Mouse (Mus musculus) limb, embryonic 12.5 days (tissue): ENCODE measurements around the gene Josd2. TPM values are rescaled to one million over a fixed set of nuclear protein-coding genes. Genes with fewer than 3 reads are reported as not detected.

Source experiments
- ATAC-seq: fragments of 200-750 bp; cut with Nextera tagmentation; 2 replicates; pipeline ENCODE4 v1.8.0; 2017; ENCODE audit warnings: low read depth, moderate TSS enrichment; ENCODE audit not compliant: insufficient number of reproducible peaks, insufficient read depth, low FRiP score, low TSS enrichment
- H3K27ac ChIP-seq: fragments of 300-500 bp; sonication (generic); 2 replicates; pipeline ENCODE4 v1.5.1; 2016; ENCODE audit warnings: mild to moderate bottlenecking, moderate library complexity
- H3K27me3 ChIP-seq: fragments of 300-500 bp; sonication (generic); 2 replicates; pipeline ENCODE4 v1.6.1; 2016; ENCODE audit warnings: mild to moderate bottlenecking, moderate library complexity
- H3K36me3 ChIP-seq: fragments of 300-500 bp; sonication (generic); 2 replicates; pipeline ENCODE4 v1.6.1; 2016; ENCODE audit warnings: mild to moderate bottlenecking, moderate library complexity
- H3K4me1 ChIP-seq: fragments of 300-500 bp; sonication (generic); replicated peaks from 2 replicates; pipeline ENCODE4 v1.6.1; 2016
- H3K4me2 ChIP-seq: fragments of 300-500 bp; sonication (generic); 2 replicates; pipeline ENCODE4 v1.6.1; 2016; ENCODE audit warnings: mild to moderate bottlenecking, moderate library complexity
- H3K4me3 ChIP-seq: fragments of 300-500 bp; sonication (generic); replicated peaks from 2 replicates; pipeline ENCODE4 v1.5.1; 2016; ENCODE audit warnings: mild to moderate bottlenecking
- H3K9ac ChIP-seq: fragments of 300-500 bp; sonication (generic); replicated peaks from 2 replicates; pipeline ENCODE4 v1.6.1; 2016; ENCODE audit warnings: mild to moderate bottlenecking, moderate library complexity
- H3K9me3 ChIP-seq: fragments of 300-500 bp; sonication (generic); 2 replicates; pipeline ENCODE4 v1.6.1; 2016; ENCODE audit warnings: mild to moderate bottlenecking, moderate library complexity
- WGBS: fragments of 180-500 bp; shearing (Covaris S2); methylation state at CpG from one replicate; pipeline ENCODE4 v1.1.7; 2016; 5-methylcytosine and 5-hydroxymethylcytosine counted together
- microRNA-seq: library from miRNA; unstranded; fragments of <30 nt; microRNA quantifications from one replicate; pipeline ENCODE4, GENCODE M21; 2017
- polyA plus RNA-seq: library from polyadenylated mRNA; unstranded; fragments of >200 nt; fragmentation: Nextera tagmentation; extraction: Ambion mirVana; gene quantifications from 2 replicates; pipeline ENCODE4 v1.2.1, GENCODE M21; 2016

Gene Josd2
- polyA plus RNA-seq, 1 experiment from 2014 or later, result 76.5 TPM

DNA sequence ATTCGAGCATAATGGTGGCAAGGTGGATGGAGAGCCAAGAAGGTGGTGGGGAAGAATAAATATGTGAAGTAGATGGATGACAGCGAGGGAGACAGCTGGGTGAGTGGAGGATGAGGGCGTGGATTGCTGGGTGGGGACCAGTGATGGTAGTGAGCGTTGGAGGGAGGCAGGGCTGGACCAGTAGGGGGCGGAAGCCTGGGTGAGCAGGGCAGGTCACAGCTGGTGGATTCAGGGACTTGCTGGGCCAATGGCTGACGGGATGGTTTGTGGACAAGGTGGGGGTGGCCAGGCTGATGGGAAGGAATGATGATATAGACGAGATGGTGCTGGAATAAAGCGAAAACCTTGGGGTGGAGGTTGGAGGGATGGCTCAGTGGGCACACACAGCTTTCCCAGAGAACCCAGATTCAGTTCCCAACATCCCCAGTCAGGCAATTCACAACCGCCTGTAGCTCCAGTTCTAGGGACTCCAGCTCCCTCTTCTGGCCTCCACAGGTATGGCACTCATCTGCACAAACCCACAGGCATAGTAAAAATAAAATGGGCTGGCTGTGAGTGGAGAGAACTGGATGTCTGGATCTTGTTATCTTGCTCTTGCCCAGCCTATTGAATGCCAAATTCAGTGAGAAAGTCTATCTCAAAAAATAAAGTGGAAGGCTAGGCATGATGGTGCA lies 51.6 kb downstream of the Josd2 start:
- H3K27me3 ChIP-seq, result peaks cover 68% of the 10 kb centered on the region
- no peak for ATAC-seq
- no peaks in the 10 kb centered on the region for H3K36me3 ChIP-seq
- 67% methylated on average over 9 of the region's 9 CpGs for WGBS
- no peak overlapping the region for H3K4me2 ChIP-seq
- H3K9ac ChIP-seq, result no peak overlapping the region
- H3K4me1 ChIP-seq, result 0 out of 2 replicates have a peak, but pooled peaks cover 4% of the 10 kb centered on the region
- no peak overlapping the region for H3K27ac ChIP-seq
- no peaks in the 10 kb centered on the region for H3K9me3 ChIP-seq
- H3K4me3 ChIP-seq, result no peak overlapping the region

DNA sequence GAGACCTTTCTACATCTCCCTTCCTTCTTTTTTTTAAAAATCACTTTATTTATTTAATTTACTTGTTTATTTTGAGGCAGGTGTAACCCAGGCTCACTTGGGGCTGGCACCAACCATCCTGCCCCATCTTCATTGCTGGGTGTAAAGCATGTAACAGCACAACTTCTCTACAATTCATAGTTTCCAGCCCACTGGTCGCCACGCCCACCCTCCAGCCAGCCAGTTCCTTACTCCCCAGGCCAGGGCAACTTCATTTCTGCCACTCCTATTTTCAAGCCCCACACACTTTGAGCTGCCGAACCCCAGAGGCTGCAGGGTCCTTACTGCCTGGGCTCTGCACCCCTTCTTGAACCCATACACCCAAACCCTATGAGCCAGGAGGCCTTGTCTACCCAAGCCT lies 53.2 kb downstream of the Josd2 start:
- ATAC-seq, result no peak
- no peak overlapping the region for H3K4me2 ChIP-seq
- H3K4me1 ChIP-seq, result peaks cover 10% of the 10 kb centered on the region
- H3K4me3 ChIP-seq, result no peak overlapping the region
- H3K9ac ChIP-seq, result no peak overlapping the region
- WGBS, result 63% methylated on average over 3 of the region's 3 CpGs
- H3K36me3 ChIP-seq, result no peaks in the 10 kb centered on the region
- no peaks in the 10 kb centered on the region for H3K9me3 ChIP-seq
- H3K27me3 ChIP-seq, result peaks cover 71% of the 10 kb centered on the region
- H3K27ac ChIP-seq, result no peak overlapping the region

Small RNA genes within 50 kb of the gene (microRNA-seq; reads per million reads assigned to microRNA genes)
- gene Mir7052, result not detected

Other genes with a start within 250 kb of the Josd2 start
- gene Klk1, start 242.6 kb upstream of the Josd2 start, polyA plus RNA-seq, result not detected in 2 replicates
- gene Gm36864, start 231.8 kb upstream of the Josd2 start, polyA plus RNA-seq, result 0.14 TPM in 1 of 2 replicates, not detected in the other
- gene 1700028J19Rik, start 221.3 kb upstream of the Josd2 start, polyA plus RNA-seq, result 0.76 and 0.87 TPM in 2 replicates
- gene 2410002F23Rik, start 221.3 kb upstream of the Josd2 start, polyA plus RNA-seq, result 209 and 214 TPM in 2 replicates
- gene Acp4, start 210.6 kb upstream of the Josd2 start, polyA plus RNA-seq, result 0.28 TPM in 1 of 2 replicates, not detected in the other
- gene Gm15517, start 206.5 kb upstream of the Josd2 start, polyA plus RNA-seq, result not detected in 2 replicates
- gene Clec11a, start 161.1 kb upstream of the Josd2 start, polyA plus RNA-seq, result 2.0 and 2.2 TPM in 2 replicates
- gene Shank1, start 157.7 kb upstream of the Josd2 start, polyA plus RNA-seq, result 1.2 and 1.3 TPM in 2 replicates
- 3.0 and 3.3 TPM in 2 replicates for gene Syt3, start 83.9 kb upstream of the Josd2 start, polyA plus RNA-seq
- 0.56 and 0.64 TPM in 2 replicates for gene 1700008O03Rik, start 82.2 kb upstream of the Josd2 start, polyA plus RNA-seq
- 0.86 and 0.98 TPM in 2 replicates for gene Lrrc4b, start 39.0 kb upstream of the Josd2 start, polyA plus RNA-seq
- gene Aspdh, start 2.6 kb upstream of the Josd2 start, polyA plus RNA-seq, result 0.56 TPM in 1 of 2 replicates, not detected in the other
- gene Emc10, start 28.5 kb downstream of the Josd2 start, polyA plus RNA-seq, result 93.6 and 111 TPM in 2 replicates
- 19.0 and 27.5 TPM in 2 replicates for gene Fam71e1, start 28.6 kb downstream of the Josd2 start, polyA plus RNA-seq
- 0.09 and 0.13 TPM in 2 replicates for gene Mybpc2, start 56.7 kb downstream of the Josd2 start, polyA plus RNA-seq
- 0.22 and 0.34 TPM in 2 replicates for gene Spib, start 64.1 kb downstream of the Josd2 start, polyA plus RNA-seq
- 132 and 140 TPM in 2 replicates for gene Pold1, start 80.9 kb downstream of the Josd2 start, polyA plus RNA-seq
- gene Nr1h2, start 86.0 kb downstream of the Josd2 start, polyA plus RNA-seq, result 70.7 and 72.0 TPM in 2 replicates
- 0.83 and 1.4 TPM in 2 replicates for gene Napsa, start 104.4 kb downstream of the Josd2 start, polyA plus RNA-seq
- gene Kcnc3, start 122.7 kb downstream of the Josd2 start, polyA plus RNA-seq, result 0.37 and 0.49 TPM in 2 replicates
- gene Myh14, start 202.9 kb downstream of the Josd2 start, polyA plus RNA-seq, result 3.2 and 4.2 TPM in 2 replicates
- not detected in 2 replicates for gene Izumo2, start 240.8 kb downstream of the Josd2 start, polyA plus RNA-seq